Mouse (Mus musculus) forebrain, embryonic 14.5 days (tissue): ENCODE measurements around the gene Cars. TPM values are rescaled to one million over a fixed set of nuclear protein-coding genes. Genes with fewer than 3 reads are reported as not detected.
"Not testable (repeated sequence)": the region's sequence is repeated elsewhere in the genome, so short reads cannot be mapped to it uniquely, and the experiment has no call there.

Experiments used
- ATAC-seq: fragments of 200-750 bp; cut with Nextera tagmentation; 2 replicates; pipeline ENCODE4 v1.8.0; 2017; ENCODE audit warnings: mild to moderate bottlenecking, moderate library complexity
- DNase-seq: peaks from one replicate; pipeline ENCODE4 v3.0.0-alpha.2; 2015; ENCODE audit warnings: low spot score
- H3K27ac ChIP-seq: fragments of 300-500 bp; sonication (generic); 2 replicates; pipeline ENCODE4 v1.5.1; 2014; ENCODE audit warnings: low read depth, mild to moderate bottlenecking, control low read depth, low read length, moderate library complexity
- H3K27me3 ChIP-seq: fragments of 300-500 bp; sonication (generic); replicated peaks from 2 replicates; pipeline ENCODE4 v1.6.1; 2014; ENCODE audit warnings: low read length, control low read depth, mixed read lengths; ENCODE audit not compliant: control insufficient read depth, insufficient read depth
- H3K36me3 ChIP-seq: fragments of 300-500 bp; sonication (generic); 2 replicates; pipeline ENCODE4 v1.6.1; 2014; ENCODE audit warnings: low read length, control low read depth; ENCODE audit not compliant: control insufficient read depth, insufficient read depth
- H3K4me1 ChIP-seq: fragments of 300-500 bp; sonication (generic); 2 replicates; pipeline ENCODE4 v1.6.1; 2014; ENCODE audit warnings: antibody characterized with exemption, low read length, control low read depth; ENCODE audit not compliant: control insufficient read depth, insufficient read depth
- H3K4me2 ChIP-seq: fragments of 300-500 bp; sonication (generic); 2 replicates; pipeline ENCODE4 v1.6.1; 2014; ENCODE audit warnings: mild to moderate bottlenecking, control low read depth, low read length
- H3K4me3 ChIP-seq: fragments of 300-500 bp; sonication (generic); 2 replicates; pipeline ENCODE4 v1.5.1; 2014; ENCODE audit warnings: low read depth, low read length, control low read depth
- H3K9ac ChIP-seq: fragments of 300-500 bp; sonication (generic); 2 replicates; pipeline ENCODE4 v1.6.1; 2014; ENCODE audit warnings: mild to moderate bottlenecking, low read length, control low read depth, moderate library complexity
- H3K9me3 ChIP-seq: fragments of 300-500 bp; sonication (generic); replicated peaks from 2 replicates; pipeline ENCODE4 v1.6.1; 2016; ENCODE audit warnings: low read length, control low read depth, mixed read lengths; ENCODE audit not compliant: control insufficient read depth
- WGBS: fragments of 180-500 bp; shearing (Covaris S2); extraction: QIAGEN DNeasy Blood & Tissue Kit; methylation state at CpG from one replicate; pipeline ENCODE4 v1.1.7; 2014; 5-methylcytosine and 5-hydroxymethylcytosine counted together
- polyA plus RNA-seq: library from polyadenylated mRNA; unstranded; fragments of >200 nt; fragmentation: Nextera tagmentation; extraction: Ambion mirVana; gene quantifications from 2 replicates; pipeline ENCODE4 v1.2.1, GENCODE M21; 2014

Cars gene
- polyA plus RNA-seq, 1 experiment from 2014 or later = 51.5 TPM

DNA sequence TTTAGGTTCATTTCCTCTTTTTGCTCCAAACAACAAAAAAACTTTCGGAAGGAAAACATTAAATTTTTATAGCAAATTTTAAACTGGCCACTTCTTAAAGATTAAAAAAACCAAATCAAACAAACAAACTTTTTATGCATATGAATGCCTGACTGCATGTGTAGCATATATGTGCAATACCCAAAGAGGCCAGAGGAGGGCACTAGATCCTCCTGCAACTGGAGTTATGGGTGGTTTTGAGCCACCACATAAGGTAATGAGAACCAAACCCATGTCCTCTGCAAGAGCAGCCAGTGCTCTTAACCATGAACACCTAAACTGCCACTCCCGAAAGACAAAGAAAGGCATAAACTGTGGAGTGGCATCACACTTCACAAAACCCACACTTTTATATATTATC lies 55.5 kb downstream of the Cars start:
- ATAC-seq (no peak), DNase-seq (peak; percentile 24)
- WGBS = 92% methylated on average over 2 of the region's 2 CpGs
- H3K27me3 ChIP-seq = no peaks in the 10 kb centered on the region
- H3K36me3 ChIP-seq = peaks cover 8% of the 10 kb centered on the region
- H3K4me3 ChIP-seq = no peak overlapping the region
- H3K4me1 ChIP-seq = peaks cover 11% of the 10 kb centered on the region
- no peak overlapping the region for H3K9ac ChIP-seq
- no peak overlapping the region for H3K4me2 ChIP-seq
- H3K27ac ChIP-seq = no peak overlapping the region
- H3K9me3 ChIP-seq = no peaks in the 10 kb centered on the region

DNA sequence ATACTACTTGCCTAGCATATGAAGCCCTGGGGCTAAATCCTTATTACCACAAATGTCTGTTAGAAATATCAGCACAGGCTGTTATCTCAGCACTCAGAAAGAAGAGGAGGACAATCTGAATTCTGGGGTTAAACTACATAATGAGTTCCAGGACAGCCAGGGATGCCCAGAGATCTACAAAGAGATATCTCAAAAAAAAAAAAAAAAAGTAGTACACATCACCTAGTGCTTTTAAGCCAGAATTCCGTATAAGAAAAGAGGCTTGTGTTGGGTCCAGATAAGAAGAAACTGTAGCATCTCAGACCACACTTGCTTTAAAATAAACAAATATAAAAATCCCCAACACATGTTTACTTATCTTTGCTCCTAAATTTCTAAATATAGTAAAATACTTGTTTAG lies 61.2 kb downstream of the Cars start:
- Histone ChIP-seq H3K27ac (no peak overlapping the region), H3K4me3 (no peak overlapping the region), H3K36me3 (peaks cover 56% of the 10 kb centered on the region), H3K27me3 (no peaks in the 10 kb centered on the region), H3K9me3 (no peaks in the 10 kb centered on the region), H3K4me1 (no peaks in the 10 kb centered on the region), H3K4me2 (no peak overlapping the region), H3K9ac (no peak overlapping the region)
- DNase-seq = no peak
- no peak for ATAC-seq
- WGBS = 90% methylated on average over 1 of the region's 1 CpGs

DNA sequence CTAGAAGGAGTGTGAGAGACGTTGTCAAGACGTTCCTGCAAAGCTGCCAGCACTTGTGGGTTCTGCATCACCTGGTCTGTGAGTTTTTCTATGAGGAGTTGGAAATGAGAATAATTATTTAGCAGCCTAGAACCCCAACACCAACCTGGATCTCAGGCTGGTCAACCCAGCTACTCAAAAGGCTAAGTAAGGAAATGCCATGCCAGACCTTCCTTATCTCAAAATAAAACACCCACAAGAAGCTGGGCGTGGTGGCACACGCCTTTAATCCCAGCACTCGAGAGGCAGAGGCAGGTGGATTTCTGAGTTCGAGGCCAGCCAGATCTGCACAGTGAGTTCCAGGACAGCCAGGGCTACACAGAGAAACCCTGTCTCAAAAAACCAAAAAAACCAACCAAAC lies 61.7 kb downstream of the Cars start:
- WGBS = 93% methylated on average over 6 of the region's 6 CpGs
- not testable (repeated sequence) for H3K4me2 ChIP-seq, H3K4me3 ChIP-seq, H3K9me3 ChIP-seq, H3K9ac ChIP-seq, DNase-seq, H3K27me3 ChIP-seq, H3K4me1 ChIP-seq, ATAC-seq, H3K27ac ChIP-seq
- H3K36me3 ChIP-seq = peaks cover 61% of the 10 kb centered on the region

DNA sequence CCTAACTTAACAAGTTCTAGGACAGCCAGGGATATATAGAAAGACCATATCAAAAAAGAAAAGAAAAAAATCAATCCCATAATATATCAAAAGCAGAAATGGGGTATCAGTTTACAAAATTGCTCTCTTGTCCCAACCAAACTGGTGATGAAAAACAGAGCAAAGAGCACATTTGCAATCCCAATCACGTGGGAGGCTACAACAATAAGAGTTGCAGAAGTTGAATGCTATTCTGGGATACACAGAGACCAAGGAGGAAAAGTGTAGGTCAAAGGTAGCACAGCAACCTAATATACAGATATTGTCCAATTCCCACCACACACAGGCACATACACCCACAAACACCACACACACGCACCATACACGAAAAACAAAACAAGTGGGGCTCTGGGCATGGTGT lies 63.6 kb downstream of the Cars start:
- Histone ChIP-seq H3K9me3 (no peaks in the 10 kb centered on the region), H3K27ac (no peak overlapping the region), H3K4me2 (no peak overlapping the region), H3K36me3 (peaks cover 79% of the 10 kb centered on the region), H3K4me3 (no peak overlapping the region), H3K4me1 (no peaks in the 10 kb centered on the region), H3K27me3 (no peaks in the 10 kb centered on the region), H3K9ac (no peak overlapping the region)
- DNase-seq (no peak), ATAC-seq (no peak)
- 95% methylated on average over 3 of the region's 3 CpGs for WGBS

DNA sequence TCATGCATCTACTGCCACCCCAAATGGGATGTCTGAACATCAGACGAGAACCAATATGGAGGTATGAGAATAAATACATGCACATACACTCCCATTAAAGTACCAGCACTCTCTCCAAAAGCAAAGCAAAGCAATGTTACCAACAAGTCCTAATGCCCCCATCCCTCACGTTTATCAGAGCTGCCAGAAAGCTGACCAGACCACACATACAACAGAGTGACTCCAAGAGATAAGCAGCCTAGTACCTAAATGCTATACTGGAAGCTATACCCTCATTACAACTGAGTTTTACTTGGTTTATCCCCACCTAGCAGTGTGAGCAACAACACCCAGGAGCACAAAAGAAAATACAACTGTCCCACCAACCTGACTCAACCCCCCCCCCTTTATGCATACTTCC lies 66.6 kb downstream of the Cars start:
- Histone ChIP-seq H3K27ac (no peak overlapping the region), H3K4me1 (no peaks in the 10 kb centered on the region), H3K9me3 (no peaks in the 10 kb centered on the region), H3K4me3 (no peak overlapping the region), H3K4me2 (no peak overlapping the region), H3K9ac (no peak overlapping the region), H3K36me3 (peaks cover 94% of the 10 kb centered on the region), H3K27me3 (no peaks in the 10 kb centered on the region)
- no peak for ATAC-seq
- WGBS = 85% methylated on average over 2 of the region's 2 CpGs
- DNase-seq = no peak

DNA sequence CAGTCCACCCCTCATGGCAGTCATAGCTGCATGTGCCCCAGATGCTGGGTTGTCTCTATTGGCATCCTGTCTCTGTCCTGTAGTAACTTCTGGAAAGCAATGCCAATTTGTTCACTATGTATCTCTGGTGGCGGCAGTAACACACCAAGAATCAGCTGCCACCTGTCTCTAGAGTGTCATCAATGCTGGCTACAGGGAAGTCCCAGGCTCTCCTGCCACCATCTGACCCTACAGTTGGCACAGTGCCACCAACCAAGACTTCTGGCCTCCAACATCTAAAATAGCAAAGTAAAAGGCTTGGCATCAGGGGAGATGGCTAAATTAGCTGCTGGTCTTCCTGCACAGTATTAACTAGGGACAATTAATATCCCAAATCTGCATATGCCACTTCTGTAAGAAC lies 67.5 kb downstream of the Cars start:
- H3K36me3 ChIP-seq = peaks cover 94% of the 10 kb centered on the region
- H3K9ac ChIP-seq = no peak overlapping the region
- ATAC-seq (no peak), DNase-seq (no peak)
- H3K27me3 ChIP-seq = no peaks in the 10 kb centered on the region
- H3K27ac ChIP-seq = no peak overlapping the region
- H3K4me2 ChIP-seq = no peak overlapping the region
- H3K4me3 ChIP-seq = no peak overlapping the region
- no peaks in the 10 kb centered on the region for H3K9me3 ChIP-seq
- no peaks in the 10 kb centered on the region for H3K4me1 ChIP-seq
- 91% methylated on average over 1 of the region's 1 CpGs for WGBS

DNA sequence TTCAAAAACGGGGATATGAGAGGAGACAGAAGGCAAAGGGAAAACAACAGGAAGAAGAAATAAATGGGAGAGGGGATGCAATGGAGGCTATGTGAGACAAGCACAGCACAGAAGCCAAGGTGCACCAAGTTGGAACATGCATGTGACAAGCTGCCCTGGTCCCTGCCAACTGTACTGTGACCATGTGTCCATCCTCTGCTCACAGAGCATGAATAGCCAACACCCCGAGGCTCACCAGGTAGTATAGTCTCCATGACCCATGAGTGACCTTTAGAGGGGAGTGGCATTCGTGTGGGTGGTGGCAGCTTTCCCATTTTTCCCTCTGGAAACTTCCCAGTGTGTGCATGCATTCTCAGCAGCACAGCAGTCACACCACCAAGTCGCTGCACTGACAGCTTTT lies 80.6 kb downstream of the Cars start:
- no peak overlapping the region for H3K4me2 ChIP-seq
- no peak overlapping the region for H3K27ac ChIP-seq
- H3K4me3 ChIP-seq = no peak overlapping the region
- no peak for DNase-seq
- H3K9ac ChIP-seq = no peak overlapping the region
- H3K4me1 ChIP-seq = no peaks in the 10 kb centered on the region
- no peak for ATAC-seq
- H3K9me3 ChIP-seq = no peaks in the 10 kb centered on the region
- no peaks in the 10 kb centered on the region for H3K27me3 ChIP-seq
- WGBS = 94% methylated on average over 4 of the region's 4 CpGs
- peaks cover 100% of the 10 kb centered on the region for H3K36me3 ChIP-seq

DNA sequence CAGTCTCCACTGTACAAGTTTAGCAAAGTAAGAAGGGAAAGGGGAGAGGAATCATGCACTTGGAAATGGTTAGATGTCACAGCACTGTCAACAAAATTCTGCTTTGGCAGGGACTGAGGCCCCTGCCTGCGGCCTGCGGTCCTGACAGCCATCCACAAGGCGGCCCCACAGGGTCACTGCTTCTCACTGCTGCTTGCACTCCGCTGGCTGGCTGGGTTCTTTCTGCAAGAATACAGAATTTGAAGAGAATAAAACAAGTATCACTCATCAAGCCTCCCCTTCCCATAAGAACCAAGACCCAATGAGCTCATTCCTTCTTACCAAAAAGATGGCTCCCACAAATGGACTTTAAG lies 85.5 kb downstream of the Cars start:
- 96% methylated on average over 4 of the region's 4 CpGs for WGBS
- no peak overlapping the region for H3K4me2 ChIP-seq
- no peaks in the 10 kb centered on the region for H3K27me3 ChIP-seq
- H3K9me3 ChIP-seq = no peaks in the 10 kb centered on the region
- ATAC-seq (no peak), DNase-seq (no peak)
- no peaks in the 10 kb centered on the region for H3K4me1 ChIP-seq
- H3K36me3 ChIP-seq = peaks cover 69% of the 10 kb centered on the region
- H3K9ac ChIP-seq = no peak overlapping the region
- no peak overlapping the region for H3K27ac ChIP-seq
- H3K4me3 ChIP-seq = no peak overlapping the region

DNA sequence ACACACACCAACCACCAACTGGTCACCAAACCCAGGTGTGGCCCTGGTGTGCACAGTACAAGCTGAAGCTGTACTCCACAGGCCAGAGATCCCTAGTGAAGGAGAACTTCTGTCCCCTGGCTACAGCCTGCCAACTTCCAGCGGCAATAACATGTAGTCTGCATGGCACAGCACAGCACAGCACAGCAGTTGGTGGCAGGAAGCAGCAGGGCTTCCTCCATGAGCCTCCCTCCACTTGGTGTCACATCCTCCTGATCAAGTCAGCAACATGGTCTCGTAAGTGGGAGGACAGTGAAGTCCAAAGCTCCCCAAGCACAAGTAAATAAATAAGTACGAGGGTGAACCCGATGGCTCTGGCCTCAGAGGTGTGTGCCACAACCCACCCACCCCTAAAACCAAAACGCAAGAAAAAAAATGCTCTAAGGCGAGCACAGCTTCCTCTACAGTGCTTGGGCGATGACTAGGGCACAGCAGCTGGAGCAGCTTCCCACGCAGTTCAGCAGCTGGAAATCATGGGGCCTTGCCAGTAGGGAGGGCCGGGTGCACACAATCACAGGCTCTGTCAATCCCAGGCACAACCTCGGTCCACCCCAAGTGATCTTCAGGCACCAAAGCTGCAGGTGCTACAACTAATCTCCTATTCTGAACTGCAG lies 86.0 kb downstream of the Cars start:
- H3K9me3 ChIP-seq = no peaks in the 10 kb centered on the region
- WGBS = 98% methylated on average over 10 of the region's 10 CpGs
- no peak for DNase-seq
- no peak overlapping the region for H3K9ac ChIP-seq
- H3K4me3 ChIP-seq = no peak overlapping the region
- no peak for ATAC-seq
- H3K27ac ChIP-seq = no peak overlapping the region
- H3K27me3 ChIP-seq = no peaks in the 10 kb centered on the region
- H3K36me3 ChIP-seq = peaks cover 64% of the 10 kb centered on the region
- H3K4me2 ChIP-seq = no peak overlapping the region
- no peaks in the 10 kb centered on the region for H3K4me1 ChIP-seq
